Mouse (Mus musculus) bone marrow macrophage, adult 2 months (primary cell): Measurements from ENCODE around the gene Nanos3.

Source experiments
- CTCF ChIP-seq: IDR thresholded peaks from 2 replicates; pipeline ENCODE4 v1.5.1; 2012; ENCODE audit warnings: low read depth, mild to moderate bottlenecking, low read length, moderate library complexity
- POLR2A ChIP-seq: IDR thresholded peaks from 2 replicates; pipeline ENCODE4 v1.6.1; 2012; ENCODE audit warnings: mild to moderate bottlenecking, low read depth, low read length, borderline replicate concordance

- TF ChIP-seq CTCF, result no peak
- TF ChIP-seq POLR2A, result no peak
These were observed 52.8 kb downstream of the Nanos3 start for GRCm38 (mm10) chr8:84132225-84132624.
